Mouse (Mus musculus): ENCODE measurements around the gene Tnfrsf1a. TPM values are rescaled to one million over a fixed set of nuclear protein-coding genes. Genes with fewer than 3 reads are reported as not detected.

Tnfrsf1a gene
- polyA plus RNA-seq, 1 experiment from 2014 or later = 32.8 TPM

DNA sequence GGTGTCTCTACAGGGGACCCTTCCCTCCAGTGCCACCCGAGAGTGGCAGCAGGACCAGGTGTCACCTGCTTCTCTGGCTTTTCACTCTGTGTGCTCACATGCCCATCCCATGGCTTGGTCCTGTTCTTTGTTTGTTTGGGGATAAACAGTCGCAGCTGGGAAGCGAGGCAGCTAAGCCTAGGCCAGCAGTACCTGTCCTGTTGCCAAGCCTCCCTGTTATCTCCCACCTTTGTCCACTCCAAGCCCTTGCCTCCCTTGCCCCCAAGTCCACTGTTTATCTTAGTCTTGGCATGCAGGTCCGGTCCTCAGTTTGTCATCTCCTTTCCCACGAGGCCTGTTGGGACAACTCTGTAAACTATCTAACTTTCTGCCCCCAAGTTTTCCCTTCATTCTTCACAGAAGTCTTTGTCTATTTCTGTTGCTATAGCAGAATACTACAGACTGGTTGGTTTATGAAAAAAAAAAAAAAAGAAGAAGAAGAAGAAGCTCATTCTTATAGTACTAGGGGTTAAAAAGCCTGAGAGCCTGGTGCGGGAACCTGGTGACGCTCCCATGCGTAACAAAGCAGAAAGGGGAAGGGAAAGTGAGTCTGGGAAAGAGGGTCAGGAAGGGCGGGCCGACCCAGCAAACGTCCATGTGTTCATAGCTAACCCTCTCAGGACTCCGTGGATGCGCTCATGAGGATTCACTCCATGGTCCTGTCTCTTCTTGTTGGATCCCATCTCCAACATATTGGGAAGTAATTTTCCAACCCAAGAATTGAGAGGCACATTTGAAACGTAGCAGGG lies 15.9 kb upstream of the Tnfrsf1a start:
- ATAC-seq (ENCODE audit: low read depth) = no peak
- 0 out of 2 replicates have a peak overlapping the region, but pooled peaks have one; percentile 9 for H3K4me2 ChIP-seq (ENCODE audit: low read depth, low read length)
- 45% methylated on average over 14 of the region's 14 CpGs for WGBS (ENCODE audit: insufficient replicate concordance)
- H3K36me3 ChIP-seq (ENCODE audit: control insufficient read depth, insufficient read depth) = no peaks in the 10 kb centered on the region
- H3K4me3 ChIP-seq (ENCODE audit: low read depth, low read length) = no peak overlapping the region
- no peak overlapping the region for H3K9ac ChIP-seq (ENCODE audit: low read depth, low read length)
- H3K9me3 ChIP-seq (replicated peaks; ENCODE audit: control insufficient read depth, low read length) = no peaks in the 10 kb centered on the region
- no peaks in the 10 kb centered on the region; the same call in none of the 2 replicates for H3K4me1 ChIP-seq (ENCODE audit: control insufficient read depth, low read depth, low read length)
- H3K27me3 ChIP-seq (ENCODE audit: control insufficient read depth, insufficient read depth, low read depth, low read length) = no peaks in the 10 kb centered on the region
- H3K27ac ChIP-seq (ENCODE audit: low read length) = no peak overlapping the region

DNA sequence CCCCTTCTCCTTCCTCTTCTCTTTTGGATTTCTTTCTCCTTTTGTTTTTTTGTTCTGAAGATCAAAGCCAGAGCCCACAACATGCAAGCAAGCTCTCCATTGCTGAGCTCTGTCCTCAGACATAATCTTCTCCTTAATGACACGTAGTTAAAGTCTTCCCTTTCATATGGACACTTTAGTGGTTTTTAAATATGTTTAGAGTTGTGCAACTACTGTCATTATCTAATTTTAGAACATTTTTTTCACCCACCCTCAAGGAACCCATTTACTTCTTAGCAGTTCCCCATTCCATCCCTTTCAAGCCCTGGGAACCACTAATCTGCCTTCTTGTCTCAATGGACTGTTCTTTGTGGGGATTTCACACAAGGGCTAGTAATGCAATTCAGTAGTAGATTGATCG lies 14.8 kb upstream of the Tnfrsf1a start:
- ATAC-seq (ENCODE audit: low read depth) = no peak
- no peak overlapping the region for H3K4me2 ChIP-seq (ENCODE audit: low read depth, low read length)
- H3K27me3 ChIP-seq (ENCODE audit: control insufficient read depth, insufficient read depth, low read depth, low read length) = no peaks in the 10 kb centered on the region
- no peaks in the 10 kb centered on the region for H3K36me3 ChIP-seq (ENCODE audit: control insufficient read depth, insufficient read depth)
- H3K9ac ChIP-seq (ENCODE audit: low read depth, low read length) = no peak overlapping the region
- H3K4me1 ChIP-seq (ENCODE audit: control insufficient read depth, low read depth, low read length) = no peaks in the 10 kb centered on the region; the same call in none of the 2 replicates
- no peaks in the 10 kb centered on the region for H3K9me3 ChIP-seq (replicated peaks; ENCODE audit: control insufficient read depth, low read length)
- H3K27ac ChIP-seq (ENCODE audit: low read length) = no peak overlapping the region
- 37% methylated on average over 2 of the region's 2 CpGs for WGBS (ENCODE audit: insufficient replicate concordance)
- H3K4me3 ChIP-seq (ENCODE audit: low read depth, low read length) = no peak overlapping the region

DNA sequence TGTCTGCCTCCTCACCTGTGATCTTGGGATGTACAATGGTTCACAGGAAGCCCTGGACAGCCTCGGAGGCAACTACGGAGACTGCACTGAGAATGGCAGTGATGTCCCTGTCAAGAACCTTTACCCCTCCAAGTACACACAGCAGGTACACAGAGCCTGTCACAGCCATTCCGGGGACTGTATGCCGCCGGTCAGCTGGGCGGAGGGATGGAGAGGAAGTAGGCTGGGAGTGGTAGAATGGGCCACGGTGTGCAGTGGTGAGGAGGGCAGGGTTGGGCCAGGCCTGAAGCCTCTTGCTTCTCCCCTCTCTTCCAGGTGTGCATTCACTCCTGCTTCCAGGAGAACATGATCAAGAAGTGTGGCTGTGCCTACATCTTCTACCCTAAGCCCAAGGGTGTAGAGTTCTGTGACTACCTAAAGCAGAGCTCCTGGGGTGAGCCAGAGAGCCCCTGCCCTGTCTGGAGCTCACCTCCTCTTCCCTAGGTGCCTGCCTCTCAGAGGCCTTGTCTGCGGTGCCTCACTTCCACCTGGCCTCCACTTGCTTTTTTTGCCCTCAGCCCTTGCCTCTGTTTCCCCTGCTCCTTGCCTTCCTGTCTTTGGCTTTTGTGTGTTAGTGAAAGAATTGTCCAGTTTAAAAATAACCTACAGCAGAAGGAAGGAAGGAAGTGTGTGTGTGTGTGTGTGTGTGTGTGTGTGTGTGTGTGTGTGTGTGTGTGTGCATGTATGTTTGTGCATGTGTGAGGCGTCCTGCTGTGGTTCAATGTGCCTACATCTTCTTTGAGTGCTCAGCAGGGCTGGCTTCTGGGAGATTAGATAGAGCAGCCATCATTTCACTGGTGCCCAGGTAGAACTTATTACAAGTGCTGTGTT lies 10.1 kb upstream of the Tnfrsf1a start:
- Histone ChIP-seq H3K27me3 (ENCODE audit: control insufficient read depth, insufficient read depth, low read depth, low read length) (no peaks in the 10 kb centered on the region), H3K4me2 (ENCODE audit: low read depth, low read length) (no peak overlapping the region), H3K4me3 (ENCODE audit: low read depth, low read length) (no peak overlapping the region), H3K4me1 (ENCODE audit: control insufficient read depth, low read depth, low read length) (peaks cover 9% of the 10 kb centered on the region), H3K36me3 (ENCODE audit: control insufficient read depth, insufficient read depth) (no peaks in the 10 kb centered on the region), H3K9me3 (replicated peaks; ENCODE audit: control insufficient read depth, low read length) (no peaks in the 10 kb centered on the region), H3K27ac (ENCODE audit: low read length) (no peak overlapping the region), H3K9ac (ENCODE audit: low read depth, low read length) (no peak overlapping the region)
- no peak for ATAC-seq (ENCODE audit: low read depth)
- WGBS (ENCODE audit: insufficient replicate concordance) = 31% methylated on average over 9 of the region's 9 CpGs

DNA sequence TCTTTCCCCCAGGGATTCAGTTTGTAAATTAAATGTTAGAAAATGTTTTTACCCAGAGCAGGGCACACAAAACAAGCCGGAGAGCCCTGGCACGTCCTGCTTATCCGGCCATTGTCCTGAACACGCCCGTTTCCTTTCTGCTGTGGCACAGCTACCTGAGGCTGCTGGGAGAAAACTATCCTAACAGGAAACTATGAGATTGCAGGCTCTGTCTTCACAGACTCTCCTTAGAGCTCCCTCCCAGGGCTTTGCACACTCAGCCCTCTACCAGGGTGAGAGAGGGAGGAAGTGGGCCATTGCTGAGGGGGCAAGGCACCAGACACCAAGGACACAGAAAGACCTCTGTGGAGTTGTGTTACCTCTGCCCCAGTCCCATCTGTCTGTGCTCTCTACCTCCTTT lies 8.9 kb upstream of the Tnfrsf1a start:
- Histone ChIP-seq H3K4me2 (ENCODE audit: low read depth, low read length) (no peak overlapping the region), H3K9me3 (replicated peaks; ENCODE audit: control insufficient read depth, low read length) (no peaks in the 10 kb centered on the region), H3K27ac (ENCODE audit: low read length) (no peak overlapping the region), H3K27me3 (ENCODE audit: control insufficient read depth, insufficient read depth, low read depth, low read length) (no peaks in the 10 kb centered on the region), H3K4me1 (ENCODE audit: control insufficient read depth, low read depth, low read length) (peaks cover 9% of the 10 kb centered on the region), H3K9ac (ENCODE audit: low read depth, low read length) (no peak overlapping the region), H3K36me3 (ENCODE audit: control insufficient read depth, insufficient read depth) (no peaks in the 10 kb centered on the region), H3K4me3 (ENCODE audit: low read depth, low read length) (no peak overlapping the region)
- WGBS (ENCODE audit: insufficient replicate concordance) = 35% methylated on average over 5 of the region's 5 CpGs
- no peak for ATAC-seq (ENCODE audit: low read depth)

DNA sequence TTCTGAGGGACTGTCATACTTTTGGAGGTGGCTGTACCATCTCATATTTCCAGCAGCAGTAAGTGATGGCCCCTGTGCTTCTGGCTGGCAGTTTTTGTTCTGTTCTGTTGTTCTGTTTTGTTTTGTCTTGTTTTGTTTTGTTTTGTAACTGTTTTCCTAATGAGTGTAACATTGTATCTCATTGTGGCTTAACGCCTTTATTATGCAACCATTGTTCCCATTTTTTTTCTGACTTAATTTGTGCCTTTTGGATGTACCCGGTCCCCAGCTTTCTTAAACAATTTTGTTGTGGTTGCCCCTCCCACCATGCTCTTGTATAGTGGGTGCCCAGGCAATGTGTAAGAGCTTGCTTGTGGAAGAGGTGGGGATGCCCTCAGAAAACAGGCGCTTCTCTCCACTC lies 7.0 kb upstream of the Tnfrsf1a start:
- no peaks in the 10 kb centered on the region for H3K9me3 ChIP-seq (replicated peaks; ENCODE audit: control insufficient read depth, low read length)
- H3K36me3 ChIP-seq (ENCODE audit: control insufficient read depth, insufficient read depth) = no peaks in the 10 kb centered on the region
- no peaks in the 10 kb centered on the region for H3K27me3 ChIP-seq (ENCODE audit: control insufficient read depth, insufficient read depth, low read depth, low read length)
- H3K4me2 ChIP-seq (ENCODE audit: low read depth, low read length) = no peak overlapping the region
- peak overlapping the region; percentile 50 for H3K27ac ChIP-seq (ENCODE audit: low read length)
- H3K4me3 ChIP-seq (ENCODE audit: low read depth, low read length) = no peak overlapping the region
- H3K4me1 ChIP-seq (ENCODE audit: control insufficient read depth, low read depth, low read length) = peaks cover 13% of the 10 kb centered on the region
- no peak overlapping the region for H3K9ac ChIP-seq (ENCODE audit: low read depth, low read length)
- ATAC-seq (ENCODE audit: low read depth) = no peak
- 40% methylated on average over 3 of the region's 3 CpGs for WGBS (ENCODE audit: insufficient replicate concordance)

DNA sequence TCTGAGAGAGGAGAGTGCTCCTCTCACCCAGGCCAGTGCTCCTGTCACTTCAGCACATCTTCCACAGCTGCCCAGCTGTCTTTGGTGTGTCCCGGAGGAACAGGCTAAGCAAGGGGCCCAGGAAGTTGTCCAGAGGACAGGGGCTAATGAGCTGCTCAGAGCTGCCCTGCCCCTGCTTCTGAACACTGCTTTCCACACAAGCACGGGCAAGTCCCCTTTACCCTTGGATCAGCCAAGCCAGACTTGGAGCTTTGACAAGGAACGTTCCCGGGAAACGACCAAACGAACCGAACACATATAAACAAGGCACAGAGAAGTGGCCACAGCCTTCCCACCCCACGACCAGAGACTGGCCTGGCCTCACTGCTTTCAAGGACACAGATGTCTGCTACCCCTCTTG lies 5.1 kb upstream of the Tnfrsf1a start:
- no peak overlapping the region for H3K9ac ChIP-seq (ENCODE audit: low read depth, low read length)
- no peak for ATAC-seq (ENCODE audit: low read depth)

DNA sequence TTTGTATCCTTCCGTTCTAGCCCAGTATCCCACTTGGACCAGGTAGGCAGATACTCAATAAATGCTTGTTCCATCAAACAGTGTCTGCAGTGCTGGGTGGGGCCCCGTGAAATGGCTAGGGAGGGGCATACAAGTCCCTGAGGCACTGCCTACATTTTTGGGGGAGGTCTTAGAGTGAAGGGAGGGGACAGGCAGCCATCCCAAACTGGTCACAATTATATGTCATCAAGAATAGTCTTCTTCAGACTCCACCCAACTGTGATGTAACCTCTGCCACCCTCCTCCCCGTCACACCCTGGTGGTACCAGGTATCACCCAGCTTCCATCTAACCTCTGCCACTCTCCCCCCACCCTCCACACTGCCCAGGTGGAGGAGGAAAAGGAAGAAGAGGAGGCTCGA lies 4.3 kb upstream of the Tnfrsf1a start:
- Histone ChIP-seq H3K4me3 (ENCODE audit: low read depth, low read length) (no peak overlapping the region), H3K4me1 (ENCODE audit: control insufficient read depth, low read depth, low read length) (peaks cover 17% of the 10 kb centered on the region), H3K27ac (ENCODE audit: low read length) (peak overlapping the region; percentile 57), H3K36me3 (ENCODE audit: control insufficient read depth, insufficient read depth) (no peaks in the 10 kb centered on the region), H3K9ac (ENCODE audit: low read depth, low read length) (no peak overlapping the region), H3K4me2 (ENCODE audit: low read depth, low read length) (no peak overlapping the region), H3K27me3 (ENCODE audit: control insufficient read depth, insufficient read depth, low read depth, low read length) (no peaks in the 10 kb centered on the region), H3K9me3 (replicated peaks; ENCODE audit: control insufficient read depth, low read length) (no peaks in the 10 kb centered on the region)
- 39% methylated on average over 4 of the region's 4 CpGs for WGBS (ENCODE audit: insufficient replicate concordance)
- no peak for ATAC-seq (ENCODE audit: low read depth)

More for the DNA sequence above, 5.1 kb upstream of the Tnfrsf1a start:
- 53% methylated on average over 8 of the region's 8 CpGs for WGBS (ENCODE audit: insufficient replicate concordance)
- Histone ChIP-seq H3K4me2 (ENCODE audit: low read depth, low read length) (no peak overlapping the region), H3K36me3 (ENCODE audit: control insufficient read depth, insufficient read depth) (no peaks in the 10 kb centered on the region), H3K4me1 (ENCODE audit: control insufficient read depth, low read depth, low read length) (peaks cover 17% of the 10 kb centered on the region), H3K4me3 (ENCODE audit: low read depth, low read length) (no peak overlapping the region), H3K27ac (ENCODE audit: low read length) (no peak overlapping the region), H3K27me3 (ENCODE audit: control insufficient read depth, insufficient read depth, low read depth, low read length) (no peaks in the 10 kb centered on the region), H3K9me3 (replicated peaks; ENCODE audit: control insufficient read depth, low read length) (no peaks in the 10 kb centered on the region)

DNA sequence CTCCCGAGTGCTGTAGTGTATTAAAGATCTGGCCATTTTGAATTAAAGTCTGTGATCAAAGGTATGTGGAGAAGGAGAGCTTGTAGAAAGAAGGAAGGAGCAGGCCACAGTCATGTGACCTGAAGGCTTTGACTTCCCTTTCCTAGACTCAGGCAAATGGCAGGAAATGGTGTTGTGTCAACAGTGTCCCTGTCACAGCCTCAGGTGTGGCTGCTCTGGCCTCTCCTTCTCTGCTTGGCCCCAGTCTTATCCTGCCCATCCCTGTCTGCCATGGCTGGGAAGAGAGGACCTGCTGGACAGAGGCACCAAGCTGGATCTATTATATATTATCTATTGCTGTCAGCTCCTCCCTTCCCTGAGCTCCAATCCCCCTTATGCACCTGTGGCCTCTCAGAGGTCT lies 3.5 kb upstream of the Tnfrsf1a start:
- Histone ChIP-seq H3K9ac (ENCODE audit: low read depth, low read length) (no peak overlapping the region), H3K27me3 (ENCODE audit: control insufficient read depth, insufficient read depth, low read depth, low read length) (no peaks in the 10 kb centered on the region), H3K36me3 (ENCODE audit: control insufficient read depth, insufficient read depth) (no peaks in the 10 kb centered on the region), H3K4me3 (ENCODE audit: low read depth, low read length) (no peak overlapping the region), H3K9me3 (replicated peaks; ENCODE audit: control insufficient read depth, low read length) (no peaks in the 10 kb centered on the region), H3K4me1 (ENCODE audit: control insufficient read depth, low read depth, low read length) (peaks cover 17% of the 10 kb centered on the region), H3K27ac (ENCODE audit: low read length) (no peak overlapping the region; the same call in 1 of the 2 replicates), H3K4me2 (ENCODE audit: low read depth, low read length) (no peak overlapping the region)
- ATAC-seq (ENCODE audit: low read depth) = no peak
- WGBS (ENCODE audit: insufficient replicate concordance) = 15% methylated on average over 1 of the region's 1 CpGs

DNA sequence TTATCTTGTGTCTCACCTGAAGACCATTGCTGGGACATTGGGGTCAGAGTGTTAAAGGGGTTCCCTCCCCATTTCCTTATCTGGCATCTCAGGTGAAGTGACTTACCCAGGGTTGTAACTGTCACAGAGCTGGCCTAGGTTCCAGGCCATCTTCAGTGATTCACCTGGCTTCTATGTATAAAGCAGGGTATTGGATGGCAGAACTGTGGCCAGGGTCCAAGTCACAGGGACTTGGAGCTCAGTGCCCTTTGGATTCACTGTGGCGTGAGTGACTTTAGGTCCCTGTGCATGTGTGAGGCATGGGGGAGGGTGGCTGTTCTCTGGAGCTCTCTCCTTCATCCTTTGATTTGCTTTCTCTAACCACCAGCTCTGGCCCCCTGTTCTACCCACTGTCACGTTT lies 3.1 kb upstream of the Tnfrsf1a start:
- 43% methylated on average over 2 of the region's 2 CpGs for WGBS (ENCODE audit: insufficient replicate concordance)
- no peaks in the 10 kb centered on the region for H3K27me3 ChIP-seq (ENCODE audit: control insufficient read depth, insufficient read depth, low read depth, low read length)
- peaks cover 17% of the 10 kb centered on the region for H3K4me1 ChIP-seq (ENCODE audit: control insufficient read depth, low read depth, low read length)
- ATAC-seq (ENCODE audit: low read depth) = peak; percentile 47; the same call in 1 of the 2 replicates
- H3K27ac ChIP-seq (ENCODE audit: low read length) = no peak overlapping the region
- no peaks in the 10 kb centered on the region for H3K36me3 ChIP-seq (ENCODE audit: control insufficient read depth, insufficient read depth)
- H3K9ac ChIP-seq (ENCODE audit: low read depth, low read length) = no peak overlapping the region
- H3K4me3 ChIP-seq (ENCODE audit: low read depth, low read length) = no peak overlapping the region
- no peaks in the 10 kb centered on the region for H3K9me3 ChIP-seq (replicated peaks; ENCODE audit: control insufficient read depth, low read length)
- H3K4me2 ChIP-seq (ENCODE audit: low read depth, low read length) = no peak overlapping the region
